Comparison of ENCODE assay signal across 8 mouse cellular contexts in genomic region chr4:135920304-135921241, GRCm38 (mm10). TPM values are rescaled to one million over a fixed set of nuclear protein-coding genes. Genes with fewer than 3 reads are reported as not detected.
DNase-seq lines count a peak whose midpoint lies in the region; ATAC-seq lines count a peak whose summit lies in the region.

TSS of gene Fuca1 (plus strand) at chr4:135920735.

- H3K36me3 ChIP-seq in heart, embryonic 14.5 days (ENCODE audit: control insufficient read depth, insufficient read depth, low read length) = peaks cover 12% of the 10 kb centered on the region; the same call in 1 of the 2 replicates
- peaks cover 24% of the 10 kb centered on the region for H3K36me3 ChIP-seq in liver, embryonic 13.5 days
- H3K36me3 ChIP-seq in stomach, embryonic 16.5 days (ENCODE audit: control insufficient read depth, insufficient read depth, low read length) = peaks cover 3% of the 10 kb centered on the region; the same call in 1 of the 2 replicates

- ATAC-seq in CD4-positive, CD25-positive, alpha-beta regulatory T cell, adult 4 months = peak; percentile 95
- peak; percentile 92 for ATAC-seq in heart, embryonic 14.5 days (ENCODE audit: insufficient number of reproducible peaks, insufficient read depth, low FRiP score, low read depth)
- ATAC-seq in liver, embryonic 13.5 days (ENCODE audit: low read depth) = peak; percentile 92
- peak; percentile 92 for ATAC-seq in stomach, embryonic 16.5 days (ENCODE audit: insufficient read depth, low FRiP score)

- no peaks in the 10 kb centered on the region for H3K9me3 ChIP-seq in heart, embryonic 14.5 days (ENCODE audit: control insufficient read depth, low read length)
- no peaks in the 10 kb centered on the region for H3K9me3 ChIP-seq in liver, embryonic 13.5 days (replicated peaks)
- no peaks in the 10 kb centered on the region for H3K9me3 ChIP-seq in stomach, embryonic 16.5 days (replicated peaks; ENCODE audit: control insufficient read depth, low read length)

- peak within 1 kb of the TSS; percentile 98 for H3K4me2 ChIP-seq in heart, embryonic 14.5 days (ENCODE audit: low read length)
- peak within 1 kb of the TSS; percentile 79 for H3K4me2 ChIP-seq in liver, embryonic 13.5 days
- peak within 1 kb of the TSS; percentile 81 for H3K4me2 ChIP-seq in stomach, embryonic 16.5 days (ENCODE audit: low read depth, low read length)

- peak within 1 kb of the TSS; percentile 65 to 67 for H3K27ac ChIP-seq in heart, embryonic 14.5 days (replicated peaks in 1 of 2; ENCODE audit: control insufficient read depth in 1 of 2, insufficient read depth in 1 of 2, low read depth in 2 of 2, low read length in 2 of 2)
- peak within 1 kb of the TSS; percentile 69 for H3K27ac ChIP-seq in liver, embryonic 13.5 days
- peak within 1 kb of the TSS; percentile 73 for H3K27ac ChIP-seq in stomach, embryonic 16.5 days (ENCODE audit: low read length)

- peak within 1 kb of the TSS; percentile 84 for H3K9ac ChIP-seq in heart, embryonic 14.5 days (ENCODE audit: low read length)
- peak within 1 kb of the TSS; percentile 82 for H3K9ac ChIP-seq in liver, embryonic 13.5 days
- H3K9ac ChIP-seq in stomach, embryonic 16.5 days (ENCODE audit: low read length) = peak within 1 kb of the TSS; percentile 79

- WGBS in heart, embryonic 14.5 days = 2% methylated on average over 60 of the region's 60 CpGs
- WGBS in liver, embryonic 13.5 days (ENCODE audit: insufficient replicate concordance) = 1% methylated on average over 60 of the region's 60 CpGs
- 1% methylated on average over 60 of the region's 60 CpGs for WGBS in stomach, embryonic 16.5 days

- H3K27me3 ChIP-seq in heart, embryonic 14.5 days (ENCODE audit: control insufficient read depth, insufficient read depth, low read length) = no peaks in the 10 kb centered on the region
- H3K27me3 ChIP-seq in liver, embryonic 13.5 days = no peaks in the 10 kb centered on the region
- H3K27me3 ChIP-seq in stomach, embryonic 16.5 days (ENCODE audit: control insufficient read depth, insufficient read depth, low read length) = no peaks in the 10 kb centered on the region

- peak; percentile 93 for DNase-seq in c-Kit-negative CD71-positive TER-119-positive erythroid progenitor cells, embryonic 14.5 days (ENCODE audit: low read depth, low spot score)
- peak; percentile 88 for DNase-seq in fibroblast of lung, adult 2 months (ENCODE audit: low read depth)
- peak; percentile 97 for DNase-seq in kidney, postnatal 14 days
- peak; percentile 94 for DNase-seq in liver, embryonic 13.5 days
- peak; percentile 93 for DNase-seq in neural tube, embryonic 10.5 days (ENCODE audit: extremely low spot score, low spot score)

- H3K4me1 ChIP-seq in heart, embryonic 14.5 days (ENCODE audit: control insufficient read depth in 2 of 2, insufficient read depth in 2 of 2, low read length in 2 of 2) = peaks cover 4 to 7% of the 10 kb centered on the region in 2 experiments
- H3K4me1 ChIP-seq in liver, embryonic 13.5 days (replicated peaks) = peaks cover 22% of the 10 kb centered on the region
- H3K4me1 ChIP-seq in stomach, embryonic 16.5 days (ENCODE audit: control insufficient read depth, insufficient read depth, low read length) = peaks cover 6% of the 10 kb centered on the region

- H3K4me3 ChIP-seq in heart, embryonic 14.5 days (ENCODE audit: control insufficient read depth in 1 of 2, insufficient read depth in 1 of 2, low read depth in 1 of 2, low read length in 2 of 2) = peak within 1 kb of the TSS; percentile 65 to 93
- peak within 1 kb of the TSS; percentile 85 for H3K4me3 ChIP-seq in liver, embryonic 13.5 days (replicated peaks)
- peak within 1 kb of the TSS; percentile 80 for H3K4me3 ChIP-seq in stomach, embryonic 16.5 days (replicated peaks; ENCODE audit: low read length)

RNA-seq across cellular contexts. Expression of gene Fuca1, which starts in this region (rescaled TPM):
- 10 to 100 TPM; 83.9 to 95.9 TPM for polyA plus RNA-seq in CD4-positive, CD25-positive, alpha-beta regulatory T cell, adult 4 months (2017; shearing (Covaris generic))
- 50.1 and 63.0 TPM in 2 replicates for polyA plus RNA-seq in heart, embryonic 14.5 days (2014; fragmentation: Nextera tagmentation; extraction: Ambion mirVana)
- polyA plus RNA-seq in liver, embryonic 13.5 days (2015; fragmentation: Nextera tagmentation; extraction: Ambion mirVana) = 18.1 and 21.4 TPM in 2 replicates
- 98.9 and 132 TPM in 2 replicates for polyA plus RNA-seq in stomach, embryonic 16.5 days (2015; fragmentation: Nextera tagmentation; extraction: Ambion mirVana)

Comparison
In these comparisons a context has a peak if more than half of its experiments do, and no peak if none do; other contexts are left out.
1. Peak in every context shown above with its lines: DNase-seq, ATAC-seq, H3K4me3 ChIP-seq and H3K27ac ChIP-seq.